Mouse (Mus musculus) olfactory bulb, adult 2 months (tissue): ENCODE data around the gene Ascl3.

ENCODE experiments used
- CTCF ChIP-seq: fragments of 200-500 bp; IDR thresholded peaks from 2 replicates; pipeline ENCODE4 v1.5.1; 2012; ENCODE audit warnings: low read depth, mild to moderate bottlenecking, low read length, moderate library complexity; ENCODE audit not compliant: insufficient read depth
- POLR2A ChIP-seq: fragments of 200-500 bp; IDR thresholded peaks from 2 replicates; pipeline ENCODE4 v1.6.1; 2012; ENCODE audit warnings: mild to moderate bottlenecking, low read depth, low read length, moderate library complexity; ENCODE audit not compliant: insufficient read depth

DNA sequence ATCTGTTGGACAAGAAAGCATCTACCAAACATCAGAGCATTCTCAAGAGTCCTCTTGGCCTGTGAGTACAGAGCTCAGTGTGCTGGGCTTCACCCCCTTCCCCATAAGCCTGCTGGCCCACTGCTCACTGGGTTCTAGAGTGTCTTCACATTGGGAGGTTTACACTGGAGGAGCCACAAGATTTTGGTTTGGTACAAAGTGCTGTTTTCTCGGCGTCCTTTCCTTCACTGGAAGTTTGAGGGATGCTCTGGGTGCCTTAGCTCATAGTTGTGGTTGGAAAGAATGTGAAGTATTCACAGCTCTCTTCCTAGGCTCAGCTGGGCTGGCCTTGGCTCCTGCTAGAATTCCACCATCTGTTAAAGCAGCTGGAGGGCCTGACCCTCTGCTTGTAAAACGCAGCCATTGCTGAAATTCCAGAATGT lies 22.6 kb downstream of the Ascl3 start:
- no peak for TF ChIP-seq CTCF
- TF ChIP-seq POLR2A: no peak
